Mouse (Mus musculus) liver, embryonic 13.5 days (tissue): ENCODE measurements at regions not wholly inside any gene's neighbourhood (a gene's known extent, or its start where the extent isn't known, plus 50 kb on each side); places are given as distances from the start of the nearest gene placed in this dataset.

Experiments used
- ATAC-seq: fragments of 200-750 bp; cut with Nextera tagmentation; 2 replicates; pipeline ENCODE4 v1.8.0; 2017; ENCODE audit warnings: low read depth, mild to moderate bottlenecking, moderate number of reproducible peaks, moderate library complexity
- DNase-seq: peaks from one replicate; pipeline ENCODE4 v3.0.0; 2022
- H3K27ac ChIP-seq: fragments of 300-500 bp; sonication (generic); 2 replicates; pipeline ENCODE4 v1.5.1; 2015; ENCODE audit warnings: moderate library complexity, mild to moderate bottlenecking, inconsistent platforms
- H3K27me3 ChIP-seq: fragments of 300-500 bp; sonication (generic); 2 replicates; pipeline ENCODE4 v1.6.1; 2015; ENCODE audit warnings: mild to moderate bottlenecking, inconsistent platforms
- H3K36me3 ChIP-seq: fragments of 300-500 bp; sonication (generic); 2 replicates; pipeline ENCODE4 v1.6.1; 2015; ENCODE audit warnings: mild to moderate bottlenecking, inconsistent platforms
- H3K4me1 ChIP-seq: fragments of 300-500 bp; sonication (generic); replicated peaks from 2 replicates; pipeline ENCODE4 v1.6.1; 2015; ENCODE audit warnings: inconsistent platforms
- H3K4me2 ChIP-seq: fragments of 300-500 bp; sonication (generic); 2 replicates; pipeline ENCODE4 v1.6.1; 2015; ENCODE audit warnings: inconsistent platforms, mild to moderate bottlenecking, moderate library complexity
- H3K4me3 ChIP-seq: fragments of 300-500 bp; sonication (generic); replicated peaks from 2 replicates; pipeline ENCODE4 v1.5.1; 2015; ENCODE audit warnings: mild to moderate bottlenecking, inconsistent platforms
- H3K9ac ChIP-seq: fragments of 300-500 bp; sonication (generic); 2 replicates; pipeline ENCODE4 v1.6.1; 2015; ENCODE audit warnings: mild to moderate bottlenecking, inconsistent platforms
- H3K9me3 ChIP-seq: fragments of 300-500 bp; sonication (generic); replicated peaks from 2 replicates; pipeline ENCODE4 v1.6.1; 2016; ENCODE audit warnings: inconsistent platforms
- WGBS: fragments of 180-500 bp; shearing (Covaris S2); methylation state at CpG from one replicate; pipeline ENCODE4 v1.1.7; 2015; ENCODE audit not compliant: insufficient replicate concordance; 5-methylcytosine and 5-hydroxymethylcytosine counted together

- Histone ChIP-seq H3K27ac (no peak overlapping the region), H3K9ac (no peak overlapping the region), H3K36me3 (no peaks in the 10 kb centered on the region), H3K4me3 (no peak overlapping the region), H3K9me3 (no peaks in the 10 kb centered on the region), H3K27me3 (no peaks in the 10 kb centered on the region), H3K4me2 (no peak overlapping the region), H3K4me1 (no peaks in the 10 kb centered on the region)
- DNase-seq (no peak), ATAC-seq (no peak)
- WGBS: 32% methylated on average over 1 of the region's 1 CpGs
These were observed 950.3 kb downstream of the Efnb2 start for GRCm38 (mm10) chr8:7710764-7711163.

- no peak overlapping the region for H3K4me2 ChIP-seq
- H3K36me3 ChIP-seq: no peaks in the 10 kb centered on the region
- H3K4me3 ChIP-seq: no peak overlapping the region
- H3K9me3 ChIP-seq: no peaks in the 10 kb centered on the region
- no peaks in the 10 kb centered on the region for H3K4me1 ChIP-seq
- 74% methylated on average over 1 of the region's 1 CpGs for WGBS
- ATAC-seq: no peak
- H3K27me3 ChIP-seq: no peaks in the 10 kb centered on the region
- no peak for DNase-seq
- H3K9ac ChIP-seq: no peak overlapping the region
- H3K27ac ChIP-seq: no peak overlapping the region
These were observed 951.6 kb downstream of the Efnb2 start for GRCm38 (mm10) chr8:7709406-7709805.

- H3K4me3 ChIP-seq: no peak overlapping the region
- H3K4me1 ChIP-seq: no peaks in the 10 kb centered on the region
- H3K4me2 ChIP-seq: no peak overlapping the region
- H3K36me3 ChIP-seq: no peaks in the 10 kb centered on the region
- no peaks in the 10 kb centered on the region for H3K9me3 ChIP-seq
- no peak overlapping the region for H3K9ac ChIP-seq
- ATAC-seq: no peak
- 59% methylated on average over 2 of the region's 2 CpGs for WGBS
- no peak overlapping the region for H3K27ac ChIP-seq
- no peaks in the 10 kb centered on the region for H3K27me3 ChIP-seq
- DNase-seq: no peak
These were observed 969.6 kb downstream of the Efnb2 start for GRCm38 (mm10) chr8:7691355-7691996.

GRCm38 (mm10) chr8:7653804-7654203 is 1007.2 kb downstream of the Efnb2 start:
- DNase-seq (no peak), ATAC-seq (no peak)
- H3K4me1 ChIP-seq: no peaks in the 10 kb centered on the region
- H3K4me2 ChIP-seq: no peak overlapping the region
- H3K27ac ChIP-seq: no peak overlapping the region
- H3K36me3 ChIP-seq: no peaks in the 10 kb centered on the region
- H3K9me3 ChIP-seq: no peaks in the 10 kb centered on the region
- H3K4me3 ChIP-seq: no peak overlapping the region
- no peaks in the 10 kb centered on the region for H3K27me3 ChIP-seq
- H3K9ac ChIP-seq: no peak overlapping the region
